Mouse (Mus musculus) hindbrain, embryonic 14.5 days (tissue): ENCODE results near the gene Opcml. TPM values are rescaled to one million over a fixed set of nuclear protein-coding genes. Genes with fewer than 3 reads are reported as not detected.

ENCODE experiments used
- ATAC-seq: fragments of 200-750 bp; cut with Nextera tagmentation; 2 replicates; pipeline ENCODE4 v1.8.0; 2017; ENCODE audit warnings: moderate number of reproducible peaks, mild to moderate bottlenecking, moderate TSS enrichment, moderate library complexity; ENCODE audit not compliant: low FRiP score
- DNase-seq: peaks from one replicate; pipeline ENCODE4 v3.0.0-alpha.2; 2015; ENCODE audit warnings: low spot score
- H3K27ac ChIP-seq: fragments of 300-500 bp; sonication (generic); 2 replicates; pipeline ENCODE4 v1.5.1; 2014; ENCODE audit warnings: mild to moderate bottlenecking, moderate library complexity
- H3K27me3 ChIP-seq: fragments of 300-500 bp; sonication (generic); 2 replicates; pipeline ENCODE4 v1.6.1; 2014; ENCODE audit warnings: mild to moderate bottlenecking, low read length, mixed read lengths; ENCODE audit not compliant: control insufficient read depth, insufficient read depth
- H3K36me3 ChIP-seq: fragments of 300-500 bp; sonication (generic); replicated peaks from 2 replicates; pipeline ENCODE4 v1.6.1; 2014; ENCODE audit not compliant: control insufficient read depth, insufficient read depth
- H3K4me1 ChIP-seq: fragments of 300-500 bp; sonication (generic); replicated peaks from 2 replicates; pipeline ENCODE4 v1.6.1; 2014; ENCODE audit warnings: antibody characterized with exemption, low read length, mixed read lengths; ENCODE audit not compliant: control insufficient read depth, insufficient read depth
- H3K4me2 ChIP-seq: fragments of 300-500 bp; sonication (generic); replicated peaks from 2 replicates; pipeline ENCODE4 v1.6.1; 2014; ENCODE audit warnings: mild to moderate bottlenecking, moderate library complexity
- H3K4me3 ChIP-seq: fragments of 300-500 bp; sonication (generic); replicated peaks from 2 replicates; pipeline ENCODE4 v1.5.1; 2014; ENCODE audit warnings: mild to moderate bottlenecking, low read length
- H3K9ac ChIP-seq: fragments of 300-500 bp; sonication (generic); 2 replicates; pipeline ENCODE4 v1.6.1; 2014
- H3K9me3 ChIP-seq: fragments of 300-500 bp; sonication (generic); 2 replicates; pipeline ENCODE4 v1.6.1; 2016; ENCODE audit warnings: low read length; ENCODE audit not compliant: control insufficient read depth
- WGBS: fragments of 180-500 bp; shearing (Covaris S2); extraction: QIAGEN DNeasy Blood & Tissue Kit; methylation state at CpG from one replicate; pipeline ENCODE4 v1.1.7; 2014; 5-methylcytosine and 5-hydroxymethylcytosine counted together
- polyA plus RNA-seq: library from polyadenylated mRNA; unstranded; fragments of >200 nt; fragmentation: Nextera tagmentation; extraction: Ambion mirVana; gene quantifications from 2 replicates; pipeline ENCODE4 v1.2.1, GENCODE M21; 2014

Gene Opcml
- polyA plus RNA-seq, 1 experiment from 2014 or later: 42.9 TPM

DNA sequence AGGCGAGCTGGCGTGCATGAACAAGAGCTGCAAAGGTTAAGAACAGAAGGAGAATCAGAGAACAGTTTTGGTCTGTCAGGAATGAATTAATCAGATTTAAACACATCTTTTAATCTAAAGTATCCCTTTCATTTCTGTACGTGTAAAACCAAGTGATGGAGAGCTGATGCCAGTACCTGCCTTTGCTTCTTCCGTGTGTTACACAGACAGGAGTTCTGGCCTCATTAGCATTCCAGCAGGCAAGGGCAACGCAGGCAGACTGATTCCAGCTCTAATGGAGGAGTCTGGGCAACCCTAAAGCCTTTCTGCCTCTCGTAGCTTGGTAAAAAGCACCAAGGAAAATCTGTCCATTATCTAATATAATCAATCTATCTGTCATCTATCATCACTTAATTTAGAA is 771.2 kb downstream of the Opcml start:
- Histone ChIP-seq H3K9ac (no peak overlapping the region), H3K4me3 (no peak overlapping the region), H3K27me3 (no peaks in the 10 kb centered on the region), H3K27ac (no peak overlapping the region), H3K9me3 (no peaks in the 10 kb centered on the region), H3K36me3 (no peaks in the 10 kb centered on the region), H3K4me2 (no peak overlapping the region), H3K4me1 (peaks cover 6% of the 10 kb centered on the region)
- no peak for ATAC-seq
- DNase-seq: no peak
- WGBS: 36% methylated on average over 6 of the region's 6 CpGs

DNA sequence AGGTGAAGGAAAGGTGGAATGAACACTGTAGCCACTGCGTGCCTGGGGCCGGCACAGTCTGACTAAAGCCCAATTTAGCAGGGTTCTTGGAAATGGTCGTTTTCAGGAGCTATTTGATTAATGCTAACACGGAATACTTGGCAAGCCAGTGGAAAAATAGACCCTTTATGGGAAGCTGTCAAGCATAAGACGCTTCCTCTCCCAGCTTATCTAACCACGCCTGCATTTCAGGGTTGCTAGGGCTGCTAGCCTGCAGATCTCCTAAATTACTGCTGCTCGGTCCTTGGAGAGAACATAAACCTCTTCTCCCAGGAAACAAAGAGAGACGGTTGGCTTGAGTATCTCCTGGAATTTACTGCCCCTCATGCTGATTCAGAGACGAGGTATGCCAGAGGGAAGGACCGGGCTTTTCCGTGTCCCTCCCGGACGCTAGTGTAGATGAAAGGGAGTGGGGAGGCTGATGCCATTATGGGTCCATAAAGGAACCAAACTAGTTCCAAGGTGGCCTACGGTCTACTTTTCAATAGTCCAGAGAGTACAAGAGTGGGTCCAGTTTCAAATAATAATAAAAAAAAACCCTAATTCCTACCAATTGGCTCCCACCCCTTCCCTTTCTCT is 772.6 kb downstream of the Opcml start:
- H3K36me3 ChIP-seq: no peaks in the 10 kb centered on the region
- H3K27ac ChIP-seq: no peak overlapping the region
- 64% methylated on average over 14 of the region's 14 CpGs for WGBS
- H3K4me2 ChIP-seq: no peak overlapping the region
- H3K27me3 ChIP-seq: no peaks in the 10 kb centered on the region
- H3K4me1 ChIP-seq: peaks cover 6% of the 10 kb centered on the region
- H3K9ac ChIP-seq: no peak overlapping the region
- DNase-seq: no peak
- H3K9me3 ChIP-seq: no peaks in the 10 kb centered on the region
- H3K4me3 ChIP-seq: no peak overlapping the region
- no peak for ATAC-seq

DNA sequence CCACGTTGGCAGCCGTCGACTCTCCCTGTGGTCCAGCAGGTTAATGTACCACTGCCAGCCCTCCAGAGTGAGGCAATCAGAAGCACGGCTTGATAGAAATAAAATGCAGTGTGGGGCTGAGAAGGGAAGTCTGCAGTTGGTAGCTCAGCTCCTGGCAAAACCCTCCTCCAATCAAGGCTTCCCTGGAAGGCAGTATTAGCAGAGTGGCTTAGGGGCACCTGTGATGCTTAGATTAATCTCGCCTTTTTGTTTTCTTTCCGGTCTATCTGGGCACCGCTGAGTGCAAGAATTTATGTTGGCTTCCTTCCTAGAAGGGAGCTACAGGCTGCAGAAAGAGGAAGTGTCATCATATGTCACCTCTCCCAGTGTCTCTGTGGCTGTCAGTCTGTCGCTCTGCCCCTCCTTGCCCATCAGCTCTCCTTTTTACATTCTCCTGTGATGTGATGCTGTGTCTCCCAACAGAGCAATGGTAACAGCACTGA is 778.5 kb downstream of the Opcml start:
- 29% methylated on average over 8 of the region's 8 CpGs for WGBS
- H3K4me1 ChIP-seq: peaks cover 20% of the 10 kb centered on the region; the same call in 1 of the 2 replicates
- no peak overlapping the region for H3K27ac ChIP-seq

DNA sequence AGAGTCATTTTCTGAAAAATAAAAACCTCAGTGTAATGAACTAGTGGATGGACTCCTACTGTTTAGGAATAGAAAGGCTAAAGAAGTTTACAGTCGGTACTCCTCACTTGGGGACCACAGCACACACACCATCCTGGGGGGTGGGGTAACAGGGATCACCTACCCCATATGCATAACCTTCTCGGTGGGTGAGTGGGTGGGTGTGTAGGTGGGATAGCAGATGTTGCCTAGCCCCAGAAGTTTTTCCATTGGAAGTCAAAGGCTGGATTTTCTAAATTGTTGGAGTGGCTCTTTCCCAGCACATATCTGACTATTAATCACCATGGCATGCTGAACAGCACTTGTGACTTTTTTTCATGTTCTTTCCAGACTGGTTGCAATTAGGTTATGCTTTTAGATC is 779.2 kb downstream of the Opcml start:
- no peaks in the 10 kb centered on the region for H3K9me3 ChIP-seq
- H3K27ac ChIP-seq: no peak overlapping the region
- no peak overlapping the region for H3K4me3 ChIP-seq
- H3K36me3 ChIP-seq: no peaks in the 10 kb centered on the region
- DNase-seq (no peak), ATAC-seq (no peak)
- no peak overlapping the region for H3K9ac ChIP-seq
- no peaks in the 10 kb centered on the region for H3K27me3 ChIP-seq
- 51% methylated on average over 2 of the region's 2 CpGs for WGBS
- H3K4me2 ChIP-seq: no peak overlapping the region
- peaks cover 20% of the 10 kb centered on the region; the same call in 1 of the 2 replicates for H3K4me1 ChIP-seq

More for the DNA sequence above, 778.5 kb downstream of the Opcml start:
- no peaks in the 10 kb centered on the region for H3K9me3 ChIP-seq
- H3K4me3 ChIP-seq: no peak overlapping the region
- H3K9ac ChIP-seq: no peak overlapping the region
- DNase-seq (no peak), ATAC-seq (no peak)
- no peaks in the 10 kb centered on the region for H3K36me3 ChIP-seq
- no peak overlapping the region for H3K4me2 ChIP-seq
- no peaks in the 10 kb centered on the region for H3K27me3 ChIP-seq

DNA sequence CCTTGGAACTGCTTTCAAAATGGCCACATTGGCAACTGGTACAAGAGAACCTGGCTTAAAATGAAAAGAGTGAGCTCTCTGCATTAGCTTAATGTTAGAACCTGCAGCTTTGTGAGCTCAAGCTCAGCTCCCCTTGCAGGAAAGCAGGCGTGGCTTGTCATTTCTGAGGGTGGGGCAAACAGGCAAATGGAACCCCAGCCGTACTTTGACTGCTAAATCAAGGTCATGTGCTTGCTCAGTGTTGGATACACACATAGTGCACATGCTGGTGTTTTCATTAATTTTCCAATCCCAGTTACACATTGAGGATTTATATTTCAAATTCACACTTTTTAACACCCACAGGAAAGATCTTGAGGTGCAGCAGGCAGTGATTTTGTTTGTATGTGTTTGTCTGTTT is 781.1 kb downstream of the Opcml start:
- no peak for ATAC-seq
- WGBS: 73% methylated on average over 2 of the region's 2 CpGs
- no peaks in the 10 kb centered on the region for H3K27me3 ChIP-seq
- no peak overlapping the region for H3K4me2 ChIP-seq
- DNase-seq: no peak
- no peak overlapping the region for H3K27ac ChIP-seq
- no peak overlapping the region for H3K9ac ChIP-seq
- no peaks in the 10 kb centered on the region for H3K36me3 ChIP-seq
- no peaks in the 10 kb centered on the region for H3K9me3 ChIP-seq
- H3K4me1 ChIP-seq: peaks cover 20% of the 10 kb centered on the region; the same call in 1 of the 2 replicates
- no peak overlapping the region for H3K4me3 ChIP-seq

DNA sequence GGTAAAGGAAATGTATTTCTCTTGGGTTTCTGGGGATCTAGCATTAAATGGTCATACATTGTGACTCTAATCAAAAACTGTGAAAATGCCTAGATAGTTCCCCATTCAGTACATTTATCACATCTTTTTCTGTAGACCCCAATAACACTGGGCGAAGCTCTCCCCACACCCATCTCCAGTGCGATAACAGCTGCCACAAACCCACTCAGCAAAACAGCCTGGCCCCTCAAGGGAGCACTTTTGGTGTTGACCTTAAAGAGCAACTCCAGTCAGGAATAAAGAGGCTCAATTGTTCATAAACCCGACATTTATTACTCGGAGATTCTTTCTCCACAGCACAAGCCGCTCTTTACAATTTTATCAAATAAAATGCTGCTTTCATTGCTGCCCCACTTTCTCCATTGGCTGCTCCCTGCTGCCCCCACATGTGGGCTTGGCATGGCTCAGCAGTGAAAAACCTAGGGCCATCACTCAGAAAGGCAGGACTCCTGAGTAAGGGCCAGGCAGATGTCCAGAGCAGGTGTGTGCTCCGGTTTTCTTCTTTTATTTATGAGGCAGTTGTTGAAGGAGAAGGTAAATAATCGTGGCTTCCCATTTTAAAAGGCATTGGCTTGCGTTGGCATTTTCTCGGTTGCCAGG is 781.7 kb downstream of the Opcml start:
- Histone ChIP-seq H3K36me3 (no peaks in the 10 kb centered on the region), H3K9ac (no peak overlapping the region), H3K9me3 (no peaks in the 10 kb centered on the region), H3K27ac (no peak overlapping the region), H3K4me1 (peaks cover 20% of the 10 kb centered on the region; the same call in 1 of the 2 replicates), H3K4me2 (no peak overlapping the region), H3K27me3 (no peaks in the 10 kb centered on the region), H3K4me3 (no peak overlapping the region)
- 68% methylated on average over 9 of the region's 9 CpGs for WGBS
- no peak for DNase-seq
- no peak for ATAC-seq

DNA sequence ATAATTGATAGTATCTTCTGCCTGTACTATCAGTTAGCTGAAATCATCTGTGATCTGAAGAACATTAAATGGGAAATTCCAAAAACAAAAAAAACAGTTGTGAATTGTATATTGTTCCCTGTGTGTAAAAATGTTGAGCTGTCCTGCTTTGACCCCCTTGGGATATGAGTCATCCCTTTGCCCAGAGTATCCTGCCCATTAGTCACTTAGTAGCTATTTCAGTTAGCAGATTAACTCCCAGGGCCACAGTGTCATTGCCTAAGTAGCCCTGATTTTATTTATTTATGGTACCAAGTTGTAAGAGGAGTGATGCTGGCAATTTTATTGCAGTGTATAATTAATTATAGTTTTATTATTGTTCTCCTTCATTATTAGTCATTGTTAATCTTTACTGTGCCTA is 788.2 kb downstream of the Opcml start:
- no peak overlapping the region for H3K9ac ChIP-seq
- H3K4me3 ChIP-seq: no peak overlapping the region
- no peaks in the 10 kb centered on the region for H3K4me1 ChIP-seq
- H3K9me3 ChIP-seq: no peaks in the 10 kb centered on the region
- H3K27ac ChIP-seq: no peak overlapping the region
- H3K36me3 ChIP-seq: no peaks in the 10 kb centered on the region
- H3K4me2 ChIP-seq: no peak overlapping the region
- no peak for DNase-seq
- no peaks in the 10 kb centered on the region for H3K27me3 ChIP-seq
- no peak for ATAC-seq

DNA sequence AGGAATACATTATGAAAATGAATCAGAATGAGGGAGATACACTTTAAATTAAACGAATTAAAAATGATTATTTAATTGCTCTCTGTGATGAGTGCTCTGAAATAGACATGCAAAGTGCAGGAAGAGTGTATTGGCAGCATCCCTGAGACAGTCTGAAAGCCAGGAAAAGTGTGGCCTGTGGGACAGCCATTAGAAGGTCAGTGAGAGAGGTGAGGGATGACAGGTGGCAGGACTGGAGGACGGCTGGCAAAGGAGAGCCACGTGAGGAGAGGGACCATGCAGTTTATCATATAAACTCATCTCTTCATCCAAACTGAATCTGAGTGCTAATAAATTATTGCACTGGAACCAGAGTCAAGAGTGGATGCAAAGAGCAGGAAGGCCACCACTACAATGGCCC is 796.7 kb downstream of the Opcml start:
- ATAC-seq (no peak), DNase-seq (no peak)
- Histone ChIP-seq H3K27ac (no peak overlapping the region), H3K27me3 (no peaks in the 10 kb centered on the region), H3K4me2 (no peak overlapping the region), H3K9me3 (no peaks in the 10 kb centered on the region), H3K36me3 (no peaks in the 10 kb centered on the region), H3K4me1 (0 out of 2 replicates have a peak, but pooled peaks cover 4% of the 10 kb centered on the region), H3K9ac (no peak overlapping the region), H3K4me3 (no peak overlapping the region)
- WGBS: 68% methylated on average over 3 of the region's 3 CpGs

DNA sequence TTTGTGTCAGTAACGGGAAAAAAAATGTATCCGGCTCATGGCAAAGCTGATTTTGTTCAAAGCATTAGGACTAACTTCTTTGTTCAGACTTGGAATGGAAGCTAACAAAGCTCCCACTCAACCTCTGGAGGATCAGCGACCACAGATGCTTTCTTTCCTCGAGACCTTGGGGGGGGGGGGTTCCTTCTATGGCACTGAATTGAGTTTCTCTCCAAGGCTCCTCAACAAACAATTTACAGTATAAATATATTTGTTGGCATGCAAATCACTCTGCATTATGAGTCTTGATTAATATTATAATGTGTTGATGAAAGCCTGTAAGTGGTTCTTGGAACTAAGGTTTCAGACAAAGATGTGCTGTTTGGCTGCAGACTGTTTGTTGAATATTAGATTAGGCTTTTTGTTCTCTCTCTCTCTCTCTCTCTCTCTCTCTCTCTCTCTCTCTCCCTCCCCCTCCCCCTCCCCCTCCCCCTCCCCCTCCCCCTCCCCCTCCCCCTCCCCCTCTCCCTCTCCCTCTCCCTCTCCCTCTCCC is 797.3 kb downstream of the Opcml start:
- no peaks in the 10 kb centered on the region for H3K9me3 ChIP-seq
- no peak for ATAC-seq
- H3K27ac ChIP-seq: no peak overlapping the region
- no peaks in the 10 kb centered on the region for H3K27me3 ChIP-seq
- no peaks in the 10 kb centered on the region for H3K36me3 ChIP-seq
- no peak overlapping the region for H3K4me3 ChIP-seq
- 57% methylated on average over 4 of the region's 4 CpGs for WGBS
- H3K9ac ChIP-seq: no peak overlapping the region
- 0 out of 2 replicates have a peak, but pooled peaks cover 4% of the 10 kb centered on the region for H3K4me1 ChIP-seq
- no peak for DNase-seq
- H3K4me2 ChIP-seq: no peak overlapping the region
